Mouse (Mus musculus): ENCODE results near the gene Gm45783.
A peak's percentile ranks its signal among the peaks of the same experiment; 100 is the strongest.
"Not testable (repeated sequence)": the region's sequence is repeated elsewhere in the genome, so short reads cannot be mapped to it uniquely, and the experiment has no call there.

Gm45783 gene

DNA sequence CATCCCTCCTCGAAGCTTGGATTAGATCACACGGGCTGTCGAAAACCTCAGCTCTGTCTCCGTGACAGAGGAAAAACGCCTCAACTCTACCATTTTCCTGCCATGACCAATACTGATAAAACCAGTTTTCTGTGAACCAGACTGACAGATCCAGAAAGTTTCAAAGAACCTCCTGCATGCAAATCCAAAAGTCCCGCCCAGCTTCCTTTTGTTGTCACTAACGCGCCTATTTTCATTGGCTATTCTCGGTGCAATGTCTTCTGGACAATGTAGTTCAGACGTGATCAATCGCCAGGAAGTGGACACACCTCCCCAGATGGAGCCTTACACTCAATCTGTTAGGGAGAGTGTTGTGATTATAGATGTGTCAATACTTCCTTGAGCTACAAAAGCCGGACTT lies at the start of gene Gm45783:
Gene Gm45783, minus strand, starts transcription at position 143 of the 400 bp plus-strand sequence.
- peak; percentile 0 for DNase-seq (ENCODE audit: low read depth, low spot score)

GRCm38 (mm10) chr7:7399603-7400002 lies 25.2 kb upstream of the Gm45783 start, which contains the start of gene Vmn2r31:
Vmn2r31 (minus strand) TSS chr7:7399703.
- not testable (repeated sequence) for DNase-seq (ENCODE audit: low read depth, low spot score)

DNA sequence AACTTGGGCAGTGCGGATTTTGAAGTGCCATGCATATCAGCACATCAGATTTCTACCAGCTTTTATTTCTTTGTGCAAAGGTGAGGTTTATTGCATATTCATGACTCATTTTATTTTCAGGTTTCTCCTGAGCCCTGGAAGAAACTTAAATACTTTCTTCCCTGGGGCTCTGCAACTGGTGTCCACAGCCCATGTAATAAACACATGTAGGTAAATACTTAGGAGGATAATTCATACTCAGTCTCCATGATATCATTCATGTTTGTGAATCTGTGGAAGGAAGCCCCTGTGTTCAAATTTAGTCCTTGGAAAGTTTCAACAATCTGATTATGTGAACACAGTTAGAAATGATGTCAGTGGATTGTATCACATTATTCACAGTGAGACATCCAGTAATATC lies 36.9 kb downstream of the Gm45783 start, which contains the start of gene Vmn2r30:
Gene Vmn2r30, minus strand, starts transcription at position 101 of the 400 bp plus-strand sequence.
- DNase-seq (ENCODE audit: low read depth, low spot score), result not testable (repeated sequence)

DNA sequence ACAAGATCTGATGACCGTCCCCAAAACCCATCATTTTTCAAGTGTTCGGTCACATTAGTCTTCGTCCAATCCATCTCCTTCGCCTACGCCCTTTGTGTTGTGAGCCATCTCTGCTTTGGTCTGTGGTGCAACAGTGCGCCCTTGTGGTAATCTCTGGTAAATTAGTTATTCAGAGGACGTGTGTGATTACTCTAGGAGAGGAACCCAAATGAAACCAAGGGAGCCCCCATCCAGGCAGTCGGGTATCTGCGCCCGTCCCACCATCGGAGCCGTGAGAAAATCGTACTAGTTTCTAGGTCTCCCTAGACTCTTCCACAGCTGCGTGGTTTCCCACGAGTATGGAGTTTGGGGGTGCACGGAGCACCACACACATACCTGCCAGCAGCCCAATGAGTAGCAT lies 78.8 kb downstream of the Gm45783 start:
- DNase-seq (ENCODE audit: low read depth, low spot score), result no peak
